Mouse (Mus musculus): Measurements from ENCODE around the gene Tcf23.

- TF ChIP-seq CTCF (conservative IDR thresholded peaks at IDR 0.05 in 1 of 2, IDR thresholded peaks at IDR 0.05 in 1 of 2; ENCODE audit: low read depth in 2 of 2, low read length in 2 of 2) (no peak), MAFK (IDR thresholded peaks at IDR 0.05; ENCODE audit: insufficient replicate concordance, low read length) (no peak), RCOR1 (conservative IDR thresholded peaks at IDR 0.05; ENCODE audit: low read depth, low read length) (no peak), ZNF384 (IDR thresholded peaks at IDR 0.05; ENCODE audit: low read depth, low read length) (no peak), EP300 (IDR thresholded peaks at IDR 0.05; ENCODE audit: low read length) (no peak), GABPA (IDR thresholded peaks at IDR 0.05; ENCODE audit: insufficient replicate concordance, low read depth, low read length) (no peak), SMC3 (IDR thresholded peaks at IDR 0.05; ENCODE audit: low read depth, low read length) (no peak), ZC3H11A (IDR thresholded peaks at IDR 0.05; ENCODE audit: low read depth, low read length) (no peak), TCF12 (IDR thresholded peaks at IDR 0.05; ENCODE audit: low read depth, low read length) (no peak), CHD2 (IDR thresholded peaks at IDR 0.05; ENCODE audit: low read length) (no peak), KAT2A (IDR thresholded peaks at IDR 0.05; ENCODE audit: insufficient replicate concordance, low read length) (no peak), SIN3A (IDR thresholded peaks at IDR 0.05; ENCODE audit: low read length) (no peak), POLR2A (IDR thresholded peaks at IDR 0.05; ENCODE audit: low read depth, low read length) (no peak)
Observed at GRCm38 (mm10) chr5:30918691-30919090, 49.8 kb upstream of the Tcf23 start.
